Mouse (Mus musculus) embryo, embryonic 10 days (tissue): ENCODE data around the gene Zfp526.
A peak's percentile ranks its signal among the peaks of the same experiment; 100 is the strongest.

Experiments
- DNase-seq: peaks from one replicate; pipeline ENCODE4 v3.0.0-alpha.2; 2015; ENCODE audit warnings: low spot score

Zfp526 gene

DNA sequence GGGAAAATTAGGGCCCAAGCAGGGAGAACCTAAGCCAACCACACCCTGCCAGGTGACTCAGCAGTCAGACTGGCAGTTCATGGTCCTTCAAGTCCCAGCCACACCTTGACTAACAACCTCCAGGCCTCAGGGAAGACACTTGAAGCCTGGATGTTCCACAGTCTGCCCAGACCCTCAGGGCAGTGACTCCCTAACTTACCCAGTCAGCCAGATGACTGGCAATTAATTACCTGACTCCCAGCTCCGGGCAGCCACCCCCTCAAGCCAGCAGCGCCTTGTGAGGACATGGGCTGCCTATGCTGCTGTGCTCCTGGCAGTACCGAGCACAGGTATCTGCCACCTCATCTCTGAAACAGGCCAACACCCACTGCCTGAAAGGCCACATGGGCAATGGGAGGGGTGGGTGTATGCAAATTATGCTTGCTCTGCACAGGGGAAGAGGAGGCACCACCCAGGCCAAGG, 12.0 kb upstream of the Zfp526 start:
- no peak for DNase-seq

DNA sequence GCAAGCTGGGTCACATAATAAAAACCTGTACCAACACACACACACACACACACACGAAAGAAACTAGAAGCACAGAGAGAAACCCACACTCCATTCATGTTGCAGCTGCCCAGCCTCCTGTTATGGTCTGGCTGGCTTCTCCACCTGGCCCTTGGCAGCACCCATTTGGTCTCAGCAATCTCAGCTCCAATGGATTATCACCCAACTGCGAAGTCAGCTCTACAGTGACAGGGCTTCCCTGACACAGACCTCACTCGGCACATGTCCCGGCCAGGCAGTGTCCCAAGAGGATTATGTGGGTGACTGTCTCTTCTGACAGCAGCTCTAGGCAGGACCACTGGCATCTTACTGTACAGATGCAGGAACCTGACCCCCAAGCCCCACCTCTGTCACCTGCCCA, 10.7 kb upstream of the Zfp526 start:
- DNase-seq = no peak

DNA sequence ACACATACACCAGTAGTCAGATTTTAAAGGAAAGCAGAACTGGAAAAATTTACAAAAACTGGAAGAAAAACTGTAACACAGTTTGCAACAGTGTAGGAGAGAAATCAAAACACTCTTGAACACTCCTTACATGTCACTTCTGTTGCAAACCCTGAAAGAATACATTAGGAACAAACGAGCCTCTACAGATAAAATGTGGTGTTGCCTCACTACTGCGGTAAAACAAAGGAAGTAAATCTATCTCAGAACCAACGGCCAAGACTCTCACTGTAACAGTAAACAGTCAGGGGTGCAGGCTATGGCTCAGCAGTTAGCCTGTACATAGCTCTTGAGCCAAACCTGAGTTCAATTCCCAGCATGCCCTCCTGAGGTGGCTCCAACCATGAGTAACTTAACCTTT, 8.1 kb upstream of the Zfp526 start:
- no peak for DNase-seq

- DNase-seq = no peak
Observed at GRCm38 (mm10) chr7:25214172-25214571, 7.1 kb upstream of the Zfp526 start.

DNA sequence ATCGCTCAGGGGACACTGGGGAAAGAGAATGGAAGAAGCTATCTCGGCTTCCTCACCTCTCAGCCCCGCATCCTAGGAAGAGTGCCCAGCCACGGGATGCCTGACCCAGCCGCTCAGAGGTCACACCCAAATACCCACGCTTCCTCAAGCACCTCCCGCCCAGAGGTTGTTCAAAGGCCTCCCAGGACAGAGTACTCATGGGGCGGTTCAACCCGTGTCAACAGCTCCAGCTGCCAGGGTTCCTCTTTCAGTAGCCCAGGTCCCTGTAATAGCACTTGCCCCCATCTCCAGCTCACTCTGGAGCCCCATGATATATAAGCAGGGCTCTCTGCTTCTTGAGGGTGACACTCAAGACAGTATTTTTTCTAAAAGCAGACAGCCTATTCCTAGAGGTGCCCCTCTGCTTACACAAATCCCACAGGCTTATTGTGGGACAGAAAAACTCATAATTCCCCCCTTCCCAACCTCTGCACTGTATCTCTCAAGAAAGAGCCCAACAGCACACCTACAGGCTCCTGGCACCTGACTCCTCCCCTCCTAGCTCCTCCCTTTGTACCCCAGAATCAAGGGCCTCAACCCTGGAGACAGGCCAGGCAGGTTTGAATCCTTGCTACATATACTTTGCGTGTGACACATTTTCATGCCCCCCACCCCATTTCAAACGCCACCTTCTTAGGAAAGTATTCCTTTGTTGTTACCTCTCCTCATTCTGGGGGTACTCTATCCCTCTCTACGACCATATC, 3.4 kb upstream of the Zfp526 start:
- no peak for DNase-seq

- peak; percentile 84 for DNase-seq
Observed at GRCm38 (mm10) chr7:25218705-25219415, 2.4 kb upstream of the Zfp526 start.

DNA sequence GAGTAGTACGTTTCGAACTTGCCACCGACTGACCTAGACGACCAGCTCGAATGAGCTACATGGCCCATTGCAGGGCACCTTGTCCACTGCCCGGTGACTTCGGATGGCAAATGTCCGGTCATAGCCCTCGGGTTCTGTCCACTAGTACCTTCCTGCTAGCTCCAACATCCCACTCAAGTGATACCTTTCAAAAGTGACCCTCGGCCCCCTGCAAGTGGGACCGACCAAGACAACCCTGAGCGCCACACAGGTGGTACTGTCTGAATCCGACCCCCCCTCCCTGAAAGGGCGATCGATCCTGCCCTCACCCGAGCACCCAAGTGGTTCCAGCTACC, 1.8 kb upstream of the Zfp526 start:
- no peak for DNase-seq

GRCm38 (mm10) chr7:25219756-25220456, 1.3 kb upstream of the Zfp526 start:
- peak; percentile 97 for DNase-seq

DNA sequence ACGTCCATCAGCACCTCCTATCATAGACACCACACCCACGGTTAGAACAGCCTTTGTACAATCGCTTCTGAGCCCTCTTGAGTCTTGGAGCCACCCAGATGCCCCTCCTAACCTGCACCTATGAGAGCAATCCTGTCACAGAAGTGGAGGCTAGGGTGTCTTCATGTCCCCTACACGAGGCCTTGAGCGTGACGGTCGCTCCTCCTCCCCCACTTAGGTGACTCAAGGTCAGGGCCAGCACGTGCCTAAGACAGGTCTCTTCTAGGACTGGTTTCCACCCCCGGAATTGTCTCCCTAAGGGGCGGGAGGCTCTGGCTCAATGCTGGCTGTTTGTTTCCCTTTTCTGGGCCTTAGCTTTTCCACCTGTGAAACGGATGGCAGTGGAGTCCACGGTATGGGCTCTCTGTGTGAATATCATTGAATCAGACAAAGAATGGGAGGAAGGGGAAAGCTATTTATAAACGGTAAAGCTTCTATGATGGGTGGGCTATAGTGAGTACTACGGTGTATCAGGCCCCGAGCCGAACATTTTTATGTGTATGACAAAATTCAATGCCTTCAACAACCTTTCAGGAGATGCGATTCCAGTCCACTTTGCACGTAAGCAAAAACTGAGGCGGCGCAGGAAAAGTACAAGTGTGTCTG, 646 bp upstream of the Zfp526 start, which contains the start of gene Dedd2:
TSS of gene Dedd2 (minus strand) at position 159 of the 645 bp plus-strand sequence.
- no peak for DNase-seq

- DNase-seq = no peak
Observed at GRCm38 (mm10) chr7:25222275-25222967, 1.2 kb downstream of the Zfp526 start.

- no peak for DNase-seq
Observed at GRCm38 (mm10) chr7:25227523-25228300, 6.5 kb downstream of the Zfp526 start.

GRCm38 (mm10) chr7:25230690-25231285, 9.6 kb downstream of the Zfp526 start:
- DNase-seq = no peak

GRCm38 (mm10) chr7:25232101-25232648, 10.9 kb downstream of the Zfp526 start:
- DNase-seq = no peak

DNA sequence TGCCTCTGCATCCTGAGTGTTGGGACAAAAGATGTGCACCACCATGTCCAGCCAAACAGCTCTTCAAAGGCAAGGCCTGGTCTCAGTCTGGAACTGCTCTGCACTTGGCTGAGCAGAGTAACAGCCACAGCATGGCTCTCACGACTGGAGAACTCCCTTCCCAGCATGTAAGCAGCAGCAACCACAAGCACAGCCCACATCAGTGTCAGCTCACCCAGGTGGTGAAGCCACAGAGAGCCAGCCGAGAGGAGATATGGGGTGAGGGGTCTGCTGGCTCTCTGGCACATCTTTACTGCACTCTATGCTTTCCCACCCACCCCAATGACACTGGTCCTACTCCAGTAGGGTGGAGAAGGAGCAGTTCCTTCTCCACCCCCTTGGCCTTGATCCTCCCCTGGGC, 11.8 kb downstream of the Zfp526 start:
- no peak for DNase-seq

DNA sequence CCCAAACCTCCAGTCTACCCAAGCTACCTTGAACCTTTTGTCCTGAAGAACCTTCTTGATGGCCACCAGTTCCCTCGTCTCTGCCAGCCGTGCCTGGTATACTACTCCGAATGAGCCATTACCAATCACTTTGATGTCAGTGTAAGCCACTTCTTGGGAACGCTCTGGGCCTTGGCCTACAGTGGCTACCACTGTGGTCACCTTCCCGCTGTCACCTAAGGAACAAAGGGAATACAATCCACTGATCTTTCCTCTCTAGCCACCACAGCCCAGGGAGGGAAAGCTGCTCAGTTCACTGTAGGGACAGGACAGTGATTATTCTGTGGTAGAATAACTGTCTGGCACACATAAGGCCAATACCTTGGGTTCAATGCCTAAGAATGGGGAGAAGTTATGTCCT, 14.3 kb downstream of the Zfp526 start:
- DNase-seq = no peak

DNA sequence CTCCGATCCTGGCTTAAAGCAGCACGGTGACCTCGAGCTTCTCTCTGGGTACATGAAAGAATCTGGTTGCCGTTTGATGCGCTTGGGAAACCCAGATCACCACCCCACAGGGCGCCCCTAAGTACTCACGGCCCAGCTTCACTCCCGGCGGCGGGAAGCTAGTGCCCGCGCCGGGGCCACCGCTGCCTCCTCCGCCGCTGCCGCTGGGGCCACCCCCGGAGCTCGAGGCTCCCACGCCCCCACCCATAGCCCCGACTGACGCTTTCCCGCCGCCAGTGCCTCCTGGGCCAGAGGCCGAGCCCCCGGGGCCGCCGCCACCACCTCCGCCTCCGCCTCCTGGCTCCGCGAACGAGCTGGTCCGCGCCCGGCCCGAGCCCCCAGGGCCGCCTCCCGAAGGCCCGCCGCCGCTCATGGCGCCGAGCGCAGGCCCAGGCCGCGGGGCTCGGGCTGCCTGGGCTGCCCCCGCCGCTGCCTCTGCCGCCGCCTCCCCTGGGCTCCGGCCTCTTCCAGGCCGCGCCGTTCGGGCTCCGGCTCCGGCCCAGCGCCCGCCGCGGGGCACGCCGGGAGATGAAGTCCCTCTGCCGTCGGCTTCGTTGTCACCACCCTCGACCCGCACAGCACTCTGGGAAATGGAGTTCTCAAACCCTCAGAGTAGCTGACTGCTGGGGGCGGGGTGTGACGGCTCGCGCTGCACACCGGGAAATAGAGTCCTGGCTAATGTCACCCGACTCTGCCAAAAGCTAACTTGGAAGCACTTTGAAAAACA, 16.2 kb downstream of the Zfp526 start, which contains the start of gene Gsk3a:
TSS of gene Gsk3a (minus strand) at position 603 of the 766 bp plus-strand sequence.
- peak; percentile 99 for DNase-seq

- peak; percentile 98 for DNase-seq
Observed at GRCm38 (mm10) chr7:25238015-25238706, 16.9 kb downstream of the Zfp526 start.

- peak; percentile 96 for DNase-seq
Observed at GRCm38 (mm10) chr7:25238829-25239623, 17.8 kb downstream of the Zfp526 start.
